Mouse (Mus musculus) stomach, postnatal 0 days (tissue): ENCODE results near the gene Sema3g. TPM values are rescaled to one million over a fixed set of nuclear protein-coding genes. Genes with fewer than 3 reads are reported as not detected.

Experiments
- ATAC-seq: fragments of 200-750 bp; cut with Nextera tagmentation; 2 replicates; pipeline ENCODE4 v1.8.0; 2017; ENCODE audit not compliant: low FRiP score, low TSS enrichment
- DNase-seq: peaks from one replicate; pipeline ENCODE4 v3.0.0-alpha.2; 2016; ENCODE audit warnings: low spot score
- H3K27ac ChIP-seq: fragments of 300-500 bp; sonication (generic); replicated peaks from 2 replicates; pipeline ENCODE4 v1.5.1; 2014; ENCODE audit warnings: mild to moderate bottlenecking, control low read depth
- H3K27me3 ChIP-seq: fragments of 300-500 bp; sonication (generic); 2 replicates; pipeline ENCODE4 v1.6.1; 2014; ENCODE audit warnings: low read length; ENCODE audit not compliant: control insufficient read depth, insufficient read depth
- H3K36me3 ChIP-seq: fragments of 300-500 bp; sonication (generic); 2 replicates; pipeline ENCODE4 v1.6.1; 2014; ENCODE audit warnings: low read length, mixed read lengths; ENCODE audit not compliant: control insufficient read depth, insufficient read depth
- H3K4me1 ChIP-seq: fragments of 300-500 bp; sonication (generic); replicated peaks from 2 replicates; pipeline ENCODE4 v1.6.1; 2014; ENCODE audit warnings: antibody characterized with exemption; ENCODE audit not compliant: control insufficient read depth, insufficient read depth
- H3K4me2 ChIP-seq: fragments of 300-500 bp; sonication (generic); replicated peaks from 2 replicates; pipeline ENCODE4 v1.6.1; 2014; ENCODE audit warnings: low read depth, mild to moderate bottlenecking, control low read depth, moderate library complexity
- H3K4me3 ChIP-seq: fragments of 300-500 bp; sonication (generic); 2 replicates; pipeline ENCODE4 v1.5.1; 2014; ENCODE audit warnings: low read depth, low read length, control low read depth
- H3K9ac ChIP-seq: fragments of 300-500 bp; sonication (generic); 2 replicates; pipeline ENCODE4 v1.6.1; 2014; ENCODE audit warnings: mild to moderate bottlenecking, low read length, control low read depth, mixed read lengths
- H3K9me3 ChIP-seq: fragments of 300-500 bp; sonication (generic); 2 replicates; pipeline ENCODE4 v1.6.1; 2016; ENCODE audit warnings: low read length; ENCODE audit not compliant: control insufficient read depth
- CTCF ChIP-seq: IDR thresholded peaks from 2 replicates; pipeline ENCODE4 v1.5.1; 2016; ENCODE audit warnings: antibody characterized with exemption, low read depth, mild to moderate bottlenecking, moderate library complexity
- EP300 ChIP-seq: optimal IDR thresholded peaks from 2 replicates; pipeline ENCODE3; 2016; ENCODE audit warnings: antibody characterized with exemption
- WGBS: fragments of 180-500 bp; shearing (Covaris S2); extraction: QIAGEN DNeasy Blood & Tissue Kit; methylation state at CpG from one replicate; pipeline ENCODE4 v1.1.7; 2014; 5-methylcytosine and 5-hydroxymethylcytosine counted together
- polyA plus RNA-seq: library from polyadenylated mRNA; unstranded; fragments of >200 nt; fragmentation: Nextera tagmentation; extraction: Ambion mirVana; gene quantifications from 2 replicates; pipeline ENCODE4 v1.2.1, GENCODE M21; 2015

Sema3g gene
- polyA plus RNA-seq, 1 experiment from 2014 or later, result 0.38 TPM

DNA sequence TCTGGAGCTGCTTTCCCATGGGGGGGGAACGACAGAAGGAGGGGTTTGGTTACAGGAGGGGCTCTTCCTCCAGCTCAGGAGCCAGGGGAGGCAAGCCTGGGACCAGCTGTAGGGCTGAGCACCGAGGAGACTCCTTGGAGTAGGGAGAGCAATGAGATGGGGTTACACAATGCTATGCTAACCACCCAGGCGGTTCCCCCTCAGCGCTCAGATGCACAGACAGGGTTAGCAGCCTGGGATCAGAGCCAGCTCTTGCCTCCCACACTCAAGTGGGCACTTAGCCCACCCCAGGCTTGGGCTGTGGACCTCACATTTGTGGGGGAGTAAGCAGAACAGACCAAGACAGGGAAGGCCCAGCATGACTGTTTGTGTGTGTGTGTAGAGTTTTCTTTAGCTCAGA lies 9.3 kb downstream of the Sema3g start:
- H3K27me3 ChIP-seq, result no peaks in the 10 kb centered on the region
- H3K4me1 ChIP-seq, result no peaks in the 10 kb centered on the region
- no peak overlapping the region for H3K4me3 ChIP-seq
- peak; percentile 62 for ATAC-seq
- 42% methylated on average over 4 of the region's 4 CpGs for WGBS
- H3K4me2 ChIP-seq, result no peak overlapping the region
- peak overlapping the region; percentile 61; the same call in 1 of the 2 replicates for H3K27ac ChIP-seq
- peak overlapping the region; percentile 23; the same call in 1 of the 2 replicates for H3K9ac ChIP-seq
- H3K36me3 ChIP-seq, result no peaks in the 10 kb centered on the region
- TF ChIP-seq EP300 (no peak), CTCF (no peak)
- peak; percentile 58 for DNase-seq
- H3K9me3 ChIP-seq, result no peaks in the 10 kb centered on the region

DNA sequence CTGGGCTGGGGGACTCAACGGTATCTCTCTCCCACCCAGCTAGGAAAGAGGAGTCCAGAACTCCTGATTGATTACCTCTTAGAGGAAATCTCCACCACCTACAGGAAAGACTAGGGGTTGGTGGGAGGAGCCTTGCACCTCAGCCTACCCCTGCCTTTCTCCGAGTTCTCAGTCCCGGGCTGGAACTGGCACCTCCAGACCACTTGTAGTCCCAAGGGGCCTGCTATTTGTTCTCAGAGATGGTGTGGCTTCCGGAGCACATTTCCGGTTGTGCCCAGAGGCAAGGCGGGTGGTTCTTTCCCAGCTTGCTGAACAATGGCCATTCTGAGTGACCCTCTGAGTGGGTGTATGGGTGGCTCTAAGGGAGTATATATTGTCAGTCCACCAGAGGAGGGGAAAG lies 10.6 kb downstream of the Sema3g start:
- no peak for DNase-seq
- no peak overlapping the region for H3K4me3 ChIP-seq
- H3K27me3 ChIP-seq, result no peaks in the 10 kb centered on the region
- H3K9ac ChIP-seq, result no peak overlapping the region
- H3K4me2 ChIP-seq, result no peak overlapping the region
- no peak for TF ChIP-seq EP300
- TF ChIP-seq CTCF, result no peak
- H3K36me3 ChIP-seq, result no peaks in the 10 kb centered on the region
- H3K9me3 ChIP-seq, result no peaks in the 10 kb centered on the region
- H3K4me1 ChIP-seq, result no peaks in the 10 kb centered on the region
- H3K27ac ChIP-seq, result no peak overlapping the region
- WGBS, result 64% methylated on average over 6 of the region's 6 CpGs
- ATAC-seq, result no peak

DNA sequence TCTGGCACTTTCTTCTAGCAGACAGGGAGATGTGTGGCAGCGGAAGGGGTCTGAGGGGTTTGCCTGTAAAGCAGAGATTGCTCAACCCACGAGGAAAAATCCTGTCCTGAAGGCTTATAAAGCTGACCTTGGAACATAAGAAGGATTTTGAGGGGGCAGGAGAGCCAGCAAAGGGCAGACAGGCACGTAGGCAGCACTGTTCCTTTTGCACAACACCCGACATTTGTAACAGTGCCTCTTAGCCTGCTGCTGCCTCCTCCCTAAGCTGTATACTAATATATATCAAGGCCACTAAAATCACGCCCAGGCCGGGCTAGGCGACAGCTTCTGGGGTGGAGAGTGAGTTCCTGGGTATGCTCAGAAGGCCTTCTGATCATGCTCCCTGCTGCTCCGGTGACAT lies 12.8 kb downstream of the Sema3g start:
- H3K4me3 ChIP-seq, result no peak overlapping the region
- no peaks in the 10 kb centered on the region for H3K27me3 ChIP-seq
- DNase-seq, result no peak
- no peaks in the 10 kb centered on the region for H3K36me3 ChIP-seq
- TF ChIP-seq EP300 (no peak), CTCF (no peak)
- no peak overlapping the region for H3K27ac ChIP-seq
- ATAC-seq, result no peak
- H3K4me1 ChIP-seq, result no peaks in the 10 kb centered on the region
- H3K9ac ChIP-seq, result no peak overlapping the region
- 66% methylated on average over 8 of the region's 8 CpGs for WGBS
- H3K4me2 ChIP-seq, result no peak overlapping the region
- H3K9me3 ChIP-seq, result no peaks in the 10 kb centered on the region

DNA sequence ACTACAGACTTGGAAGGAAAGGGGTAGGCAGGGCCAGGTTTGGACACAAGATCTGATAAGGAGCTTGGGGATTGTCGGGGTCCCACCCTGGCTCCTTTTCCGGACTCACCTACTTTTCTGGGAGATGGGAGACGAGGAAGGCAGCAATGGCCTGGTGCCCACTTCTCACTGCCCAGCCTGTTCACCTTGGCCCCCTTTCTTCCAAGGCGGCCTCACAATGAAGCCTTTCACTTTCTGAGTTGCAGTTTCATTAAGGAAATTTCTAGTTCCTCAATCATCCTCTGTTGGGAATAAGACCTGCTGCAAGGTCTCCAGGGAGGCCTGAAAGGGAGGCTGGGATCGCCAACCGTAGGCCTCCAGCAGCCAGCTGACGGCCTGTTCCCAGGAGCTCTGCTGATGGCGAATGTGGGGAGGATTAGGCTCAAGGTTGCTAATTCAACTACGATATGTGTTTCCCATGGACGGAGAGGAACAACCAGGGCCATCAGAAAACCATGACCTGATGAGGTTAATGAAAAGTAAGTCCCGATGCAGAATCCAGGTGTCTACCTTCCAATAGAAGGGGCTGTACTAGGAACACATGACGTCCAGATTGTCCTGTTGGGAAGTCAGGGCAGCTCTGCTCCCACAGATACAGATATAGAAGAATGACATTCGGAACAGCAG lies 14.9 kb downstream of the Sema3g start:
- Histone ChIP-seq H3K9ac (no peak overlapping the region), H3K27me3 (no peaks in the 10 kb centered on the region), H3K9me3 (no peaks in the 10 kb centered on the region), H3K4me2 (no peak overlapping the region), H3K4me1 (no peaks in the 10 kb centered on the region), H3K4me3 (no peak overlapping the region), H3K27ac (no peak overlapping the region), H3K36me3 (no peaks in the 10 kb centered on the region)
- TF ChIP-seq CTCF (no peak), EP300 (no peak)
- 73% methylated on average over 13 of the region's 13 CpGs for WGBS
- no peak for ATAC-seq
- DNase-seq, result no peak

DNA sequence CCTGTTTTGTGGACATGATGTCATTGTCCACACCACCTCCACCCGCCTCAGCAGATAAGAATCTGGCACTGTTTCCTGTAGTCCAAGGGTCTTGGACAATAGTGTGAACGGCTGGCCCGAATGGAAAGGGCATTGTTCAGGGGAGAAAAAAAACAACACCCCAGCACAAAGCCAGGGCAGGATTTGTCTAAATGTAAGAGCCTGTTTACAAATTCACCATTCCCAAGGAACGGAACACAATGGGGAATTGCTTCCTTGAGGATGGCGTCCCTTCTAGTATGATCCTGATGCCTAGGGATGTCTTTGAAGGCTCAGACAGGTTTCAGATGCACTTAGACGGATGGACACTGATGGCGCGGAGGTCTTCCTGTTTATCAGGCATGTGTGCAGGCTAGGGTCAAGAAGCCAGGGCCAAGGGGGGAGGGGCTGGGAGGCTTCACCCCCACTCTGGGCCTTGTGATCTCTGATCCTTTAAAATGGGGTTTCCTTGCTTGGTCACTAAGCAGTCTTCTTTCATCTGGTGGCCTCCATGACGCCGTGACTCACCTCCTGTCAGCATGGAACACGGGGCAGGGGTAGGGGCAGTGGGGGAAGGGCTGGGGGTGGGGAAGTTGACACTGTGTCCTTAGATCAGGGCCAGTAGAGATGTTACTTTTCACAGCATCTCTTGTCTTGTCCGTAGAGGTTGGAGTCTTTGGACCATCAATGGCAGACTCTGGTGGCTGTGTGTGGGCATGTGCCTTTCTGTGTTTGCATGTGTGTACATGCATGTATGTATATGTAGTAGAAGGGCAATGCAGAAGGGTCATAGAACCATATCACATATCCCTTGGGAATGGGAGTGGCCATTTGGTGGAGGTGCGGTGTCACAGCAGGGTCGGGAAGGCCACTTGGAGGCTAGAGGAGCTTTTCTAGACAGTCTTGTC lies 15.7 kb downstream of the Sema3g start:
- ATAC-seq, result peak; percentile 9

More for the DNA sequence above, 15.7 kb downstream of the Sema3g start:
- Histone ChIP-seq H3K4me3 (no peak overlapping the region), H3K4me2 (no peak overlapping the region), H3K36me3 (no peaks in the 10 kb centered on the region), H3K9ac (no peak overlapping the region), H3K9me3 (no peaks in the 10 kb centered on the region), H3K27ac (0 out of 2 replicates have a peak overlapping the region, but pooled peaks have one; percentile 6), H3K27me3 (no peaks in the 10 kb centered on the region), H3K4me1 (no peaks in the 10 kb centered on the region)
- WGBS, result 75% methylated on average over 14 of the region's 14 CpGs
- TF ChIP-seq EP300 (no peak), CTCF (no peak)
- DNase-seq, result no peak
